30 mouse cellular contexts compared by ENCODE assay signal in the genomic region with DNA sequence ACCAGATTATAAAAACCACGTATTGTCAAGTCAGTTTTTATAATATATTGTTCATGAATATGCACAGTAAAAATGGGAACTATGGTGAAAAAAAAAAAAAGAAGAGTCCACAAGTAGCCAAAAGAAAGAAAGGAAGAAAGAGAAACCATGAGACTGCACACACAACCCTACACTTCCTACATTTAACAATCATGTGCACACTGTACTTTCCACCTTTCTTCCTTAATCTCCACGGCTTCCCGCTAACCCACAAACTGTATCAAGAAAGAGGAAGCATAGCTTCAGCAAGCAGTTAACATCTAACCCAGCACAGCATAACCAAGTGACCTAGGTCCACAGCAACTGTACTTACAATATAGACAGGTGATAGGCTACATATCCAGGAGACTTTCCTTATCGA. TPM values are rescaled to one million over a fixed set of nuclear protein-coding genes. Genes with fewer than 3 reads are reported as not detected.
DNase-seq lines count a peak whose midpoint lies in the region; ATAC-seq and TF ChIP-seq lines count a peak whose summit lies in the region.
"Had no signal": no experiment of that assay in that cellular context is flagged by ENCODE, and none has a peak within 500 bp of the region (broad histone marks: within the 10 kb centered on the region; RNA-seq: fewer than 3 reads in every experiment).

No protein-coding gene starts in this region.

- peak; percentile 31 for DNase-seq in liver, adult 2 months (ENCODE audit: extremely low read depth, low read depth, low spot score)
- DNase-seq in 416B (ENCODE audit: low read depth): peak; percentile 68
- DNase-seq in right cerebral cortex, postnatal 4 days: no peak
- DNase-seq in hindbrain, embryonic 10.5 days (ENCODE audit: low spot score): no peak
- DNase-seq in heart, postnatal 25 days (ENCODE audit: low spot score): no peak
- DNase-seq: adrenal gland, postnatal 14 days; cerebellum, adult 9-10 months; gastrocnemius, postnatal 14 days; heart, postnatal 10 days; kidney, adult 2 months; kidney, postnatal 14 days; liver, embryonic 13.5 days; right cerebral cortex, postnatal 25 days; thymus, postnatal 36 days had no signal

- H3K4me3 ChIP-seq in liver, adult 2 months (ENCODE audit: insufficient read depth, low read depth, low read length): no peak overlapping the region
- H3K4me3 ChIP-seq in liver, embryonic 12.5 days: no peak overlapping the region
- no peak overlapping the region for H3K4me3 ChIP-seq in bone marrow macrophage, adult 2 months (ENCODE audit: insufficient read depth, low read length)
- H3K4me3 ChIP-seq in hindbrain, embryonic 10.5 days: no peak overlapping the region
- H3K4me3 ChIP-seq: forebrain, embryonic 10.5 days; heart, embryonic 12.5 days; hindbrain, embryonic 13.5 days; limb, embryonic 10.5 days; liver, embryonic 13.5 days; lung, embryonic 15.5 days; neural tube, embryonic 15.5 days had no signal

- H3K4me1 ChIP-seq in liver, adult 2 months (ENCODE audit: control insufficient read depth, insufficient read depth, low read length): no peaks in the 10 kb centered on the region
- H3K4me1 ChIP-seq in liver, embryonic 12.5 days: no peaks in the 10 kb centered on the region
- peaks cover 34% of the 10 kb centered on the region for H3K4me1 ChIP-seq in bone marrow macrophage, adult 2 months (ENCODE audit: control insufficient read depth, insufficient read depth, low read length)
- H3K4me1 ChIP-seq in hindbrain, embryonic 10.5 days (replicated peaks): no peaks in the 10 kb centered on the region
- H3K4me1 ChIP-seq: forebrain, embryonic 10.5 days; heart, embryonic 12.5 days; hindbrain, embryonic 13.5 days; limb, embryonic 10.5 days; liver, embryonic 13.5 days; lung, embryonic 15.5 days; neural tube, embryonic 15.5 days had no signal

- H3K9me3 ChIP-seq in liver, embryonic 12.5 days (replicated peaks): no peaks in the 10 kb centered on the region
- H3K9me3 ChIP-seq in hindbrain, embryonic 10.5 days: no peaks in the 10 kb centered on the region
- H3K9me3 ChIP-seq: forebrain, embryonic 10.5 days; heart, embryonic 12.5 days; hindbrain, embryonic 13.5 days; limb, embryonic 10.5 days; liver, embryonic 13.5 days; lung, embryonic 15.5 days; neural tube, embryonic 15.5 days had no signal

- H3K4me2 ChIP-seq in liver, embryonic 12.5 days: no peak overlapping the region
- H3K4me2 ChIP-seq: heart, embryonic 12.5 days; hindbrain, embryonic 13.5 days; liver, embryonic 13.5 days; lung, embryonic 15.5 days; midbrain, embryonic 11.5 days; neural tube, embryonic 15.5 days had no signal

- no peak overlapping the region for H3K9ac ChIP-seq in liver, adult 2 months (ENCODE audit: low read depth, low read length)
- H3K9ac ChIP-seq in liver, embryonic 12.5 days: no peak overlapping the region
- H3K9ac ChIP-seq: heart, embryonic 12.5 days; hindbrain, embryonic 13.5 days; liver, embryonic 13.5 days; lung, embryonic 15.5 days; neural tube, embryonic 15.5 days had no signal

- TF ChIP-seq CTCF in liver, adult 2 months (IDR thresholded peaks at IDR 0.05; ENCODE audit: low read depth, low read length): no peak
- TF ChIP-seq CTCF in bone marrow macrophage, adult 2 months (IDR thresholded peaks at IDR 0.05; ENCODE audit: low read depth, low read length): no peak

- ATAC-seq in liver, embryonic 12.5 days: no peak
- peak; percentile 99 for ATAC-seq in megakaryocyte, adult 5-6 weeks (ENCODE audit: poor library complexity, severe bottlenecking)
- ATAC-seq: forebrain, embryonic 16.5 days had no signal

- 75% methylated on average over 4 of the region's 4 CpGs for WGBS in liver, adult 2 months
- WGBS in liver, embryonic 12.5 days (ENCODE audit: insufficient replicate concordance): 40% methylated on average over 4 of the region's 4 CpGs
- WGBS in hindbrain, embryonic 10.5 days: 86% methylated on average over 4 of the region's 4 CpGs

- H3K79me2 ChIP-seq in liver, adult 2 months (ENCODE audit: control insufficient read depth, insufficient read depth, low read length): no peaks in the 10 kb centered on the region

- no peaks in the 10 kb centered on the region for H3K36me3 ChIP-seq in liver, adult 2 months (ENCODE audit: control insufficient read depth, insufficient read depth, low read length)
- no peaks in the 10 kb centered on the region for H3K36me3 ChIP-seq in liver, embryonic 12.5 days
- H3K36me3 ChIP-seq in hindbrain, embryonic 10.5 days: no peaks in the 10 kb centered on the region
- H3K36me3 ChIP-seq: forebrain, embryonic 10.5 days; heart, embryonic 12.5 days; hindbrain, embryonic 13.5 days; limb, embryonic 10.5 days; liver, embryonic 13.5 days; lung, embryonic 15.5 days; neural tube, embryonic 15.5 days had no signal

- intact Hi-C loops in heart, postnatal 25 days (cut with DNase I): no loop called here

- TF ChIP-seq POLR2A in liver, adult 2 months (IDR thresholded peaks at IDR 0.05; ENCODE audit: extremely low read depth, insufficient read depth, low read length): no peak
- TF ChIP-seq POLR2A in bone marrow macrophage, adult 2 months (IDR thresholded peaks at IDR 0.05; ENCODE audit: borderline replicate concordance, low read depth, low read length): no peak

- H3K27ac ChIP-seq in liver, adult 2 months (replicated peaks; ENCODE audit: insufficient read depth, low read depth, low read length): no peak overlapping the region
- H3K27ac ChIP-seq in liver, embryonic 12.5 days: no peak overlapping the region
- peak overlapping the region; percentile 92 for H3K27ac ChIP-seq in bone marrow macrophage, adult 2 months (ENCODE audit: insufficient read depth, low read depth, low read length)
- no peak overlapping the region for H3K27ac ChIP-seq in hindbrain, embryonic 10.5 days
- H3K27ac ChIP-seq: forebrain, embryonic 10.5 days; hindbrain, embryonic 13.5 days; limb, embryonic 10.5 days; liver, embryonic 13.5 days; lung, embryonic 15.5 days; neural tube, embryonic 15.5 days had no signal

- H3K27me3 ChIP-seq in liver, adult 2 months (ENCODE audit: control insufficient read depth, insufficient read depth, low read length): no peaks in the 10 kb centered on the region
- H3K27me3 ChIP-seq in liver, embryonic 12.5 days (replicated peaks): no peaks in the 10 kb centered on the region
- H3K27me3 ChIP-seq in hindbrain, embryonic 10.5 days (ENCODE audit: insufficient read depth, poor library complexity, severe bottlenecking): no peaks in the 10 kb centered on the region
- H3K27me3 ChIP-seq: heart, embryonic 12.5 days; hindbrain, embryonic 13.5 days; liver, embryonic 13.5 days; lung, embryonic 15.5 days; neural tube, embryonic 15.5 days had no signal

RNA-seq across cellular contexts. Expression of a gene that starts 11.3 kb away (rescaled TPM):
- 9.0 and 9.3 TPM in 2 replicates for total RNA-seq in liver, adult 2 months (2014; rRNA removed)
- polyA plus RNA-seq in liver, adult 2 months (2012; rRNA removed): 3.1 and 4.1 TPM in 2 replicates
- 23.3 and 24.7 TPM in 2 replicates for polyA plus RNA-seq in liver, embryonic 12.5 days (2016; fragmentation: Nextera tagmentation; extraction: Ambion mirVana)
- 81.0 and 85.1 TPM in 2 replicates for polyA plus RNA-seq in bone marrow macrophage, adult 2 months (2012; ENCODE audit: insufficient read depth, insufficient read length, missing spikeins)
- 29.0 and 29.7 TPM in 2 replicates for total RNA-seq in megakaryocyte, adult 5-6 weeks (2015)
- total RNA-seq in megakaryocyte, adult 5-6 weeks (2017): 35.1 and 40.4 TPM in 2 replicates
- polyA plus RNA-seq in hindbrain, embryonic 10.5 days (2016; fragmentation: Nextera tagmentation; extraction: Ambion mirVana): 45.9 and 50.3 TPM in 2 replicates
- 1 to 10 TPM; 7.7 to 9.5 TPM for total RNA-seq in heart, postnatal 25 days (2021)

RNA-seq across cellular contexts. Expression of a gene that starts 14.7 kb away (rescaled TPM):
- 0.20 and 0.46 TPM in 2 replicates for total RNA-seq in liver, adult 2 months (2014; rRNA removed)
- 0.02 and 0.09 TPM in 2 replicates for polyA plus RNA-seq in liver, adult 2 months (2012; rRNA removed)
- 0.11 TPM in 1 of 2 replicates, not detected in the other for polyA plus RNA-seq in liver, embryonic 12.5 days (2016; fragmentation: Nextera tagmentation; extraction: Ambion mirVana)
- polyA plus RNA-seq in bone marrow macrophage, adult 2 months (2012; ENCODE audit: insufficient read depth, insufficient read length, missing spikeins): 62.0 and 64.0 TPM in 2 replicates
- 27.5 and 28.6 TPM in 2 replicates for total RNA-seq in megakaryocyte, adult 5-6 weeks (2015)
- total RNA-seq in megakaryocyte, adult 5-6 weeks (2017): 79.8 and 84.7 TPM in 2 replicates
- polyA plus RNA-seq in hindbrain, embryonic 10.5 days (2016; fragmentation: Nextera tagmentation; extraction: Ambion mirVana): not detected in 2 replicates
- not detected for total RNA-seq in heart, postnatal 25 days (2021)
- total RNA-seq: gastrocnemius, postnatal 14 days; heart, postnatal 10 days; layer of hippocampus, adult 18-20 months; layer of hippocampus, postnatal 14 days; midbrain, postnatal 0 days had no signal
- polyA plus RNA-seq: embryonic facial prominence, embryonic 11.5 days; forebrain, embryonic 10.5 days; forebrain, embryonic 16.5 days; heart, embryonic 12.5 days; hindbrain, embryonic 13.5 days; limb, embryonic 10.5 days; midbrain, embryonic 11.5 days; midbrain, postnatal 0 days; neural tube, embryonic 15.5 days; stomach, embryonic 14.5 days had no signal

Comparison
In these comparisons a context has a peak if more than half of its experiments do, and no peak if none do; other contexts are left out.
1. DNase-seq: peak in liver, adult 2 months (single experiment) and 416B (single experiment); none in right cerebral cortex, postnatal 4 days (single experiment), hindbrain, embryonic 10.5 days (single experiment) and heart, postnatal 25 days (single experiment).
2. RNA of a gene that starts 14.7 kb away (polyA plus RNA-seq): 62.0 to 64.0 TPM in bone marrow macrophage, adult 2 months; 0.11 TPM in liver, embryonic 12.5 days, 0.02 to 0.09 TPM in liver, adult 2 months and not detected in hindbrain, embryonic 10.5 days; every median in the first group is over 10 times any median in the second.